Mouse (Mus musculus) leukemia stem cell, adult 10-12 weeks (primary cell): ENCODE data around the gene Gm11042. TPM values are rescaled to one million over a fixed set of nuclear protein-coding genes. Genes with fewer than 3 reads are reported as not detected.

ENCODE experiments used
- polyA plus RNA-seq: library from polyadenylated mRNA; stranded (reverse); fragments of >175 nt; gene quantifications from 2 replicates; pipeline ENCODE4 v1.2.3, GENCODE M21; 2012; ENCODE audit warnings: low replicate concordance

Gene Gm11042
- polyA plus RNA-seq: not detected in 2 replicates

DNA sequence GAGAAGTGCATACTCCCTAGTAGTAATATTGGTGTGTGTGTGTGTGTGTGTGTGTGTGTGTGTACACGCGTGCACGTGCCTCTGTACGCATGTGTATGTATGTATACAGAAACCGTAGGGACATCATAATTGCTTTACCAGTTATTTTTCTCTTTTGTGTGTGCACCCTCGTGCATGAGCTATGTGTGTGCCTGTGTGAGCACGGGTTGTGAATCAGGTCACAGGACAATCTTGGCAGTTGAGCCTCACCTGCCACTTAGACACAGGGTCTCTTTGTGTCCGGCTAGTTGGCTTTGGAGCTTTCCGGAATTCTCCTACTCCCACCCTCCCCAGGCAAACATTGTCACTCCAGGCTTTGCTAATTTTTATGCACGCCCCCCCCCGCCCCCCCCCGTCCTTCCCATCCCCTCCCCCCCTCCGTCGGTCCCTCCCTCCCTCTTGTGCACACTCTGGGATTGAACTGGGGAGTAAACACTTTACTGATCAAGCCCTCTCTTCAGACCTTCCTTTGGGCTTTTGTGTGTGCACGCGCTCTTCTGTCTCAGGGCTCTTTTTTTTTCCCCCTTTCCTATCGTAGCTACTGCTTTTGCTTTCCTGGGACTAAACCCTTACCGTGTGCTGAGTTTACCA is at the start of gene Gm11042:
TSS of gene Gm11042 (minus strand) at position 51 of the 630 bp plus-strand sequence.

